Mouse (Mus musculus) intestine, postnatal 0 days (tissue): ENCODE results near the gene Tnfsf12. TPM values are rescaled to one million over a fixed set of nuclear protein-coding genes. Genes with fewer than 3 reads are reported as not detected.

Experiments
- ATAC-seq: fragments of 200-750 bp; cut with Nextera tagmentation; 2 replicates; pipeline ENCODE4 v1.8.0; 2017; ENCODE audit warnings: mild to moderate bottlenecking, moderate TSS enrichment, moderate library complexity
- H3K27ac ChIP-seq: fragments of 300-500 bp; sonication (generic); 2 replicates; pipeline ENCODE4 v1.5.1; 2014; ENCODE audit warnings: mild to moderate bottlenecking, low read depth, low read length, moderate library complexity
- H3K27me3 ChIP-seq: fragments of 300-500 bp; sonication (generic); replicated peaks from 2 replicates; pipeline ENCODE4 v1.6.1; 2014; ENCODE audit warnings: low read length, mixed read lengths; ENCODE audit not compliant: control insufficient read depth, insufficient read depth
- H3K36me3 ChIP-seq: fragments of 300-500 bp; sonication (generic); 2 replicates; pipeline ENCODE4 v1.6.1; 2014; ENCODE audit warnings: mild to moderate bottlenecking, moderate library complexity; ENCODE audit not compliant: control insufficient read depth, insufficient read depth
- H3K4me1 ChIP-seq: fragments of 300-500 bp; sonication (generic); replicated peaks from 2 replicates; pipeline ENCODE4 v1.6.1; 2014; ENCODE audit warnings: antibody characterized with exemption, low read length, mixed read lengths; ENCODE audit not compliant: control insufficient read depth, insufficient read depth
- H3K4me2 ChIP-seq: fragments of 300-500 bp; sonication (generic); replicated peaks from 2 replicates; pipeline ENCODE4 v1.6.1; 2014; ENCODE audit warnings: low read depth, mild to moderate bottlenecking, moderate library complexity
- H3K4me3 ChIP-seq: fragments of 300-500 bp; sonication (generic); 2 replicates; pipeline ENCODE4 v1.5.1; 2014; ENCODE audit warnings: low read depth, low read length
- H3K9ac ChIP-seq: fragments of 300-500 bp; sonication (generic); 2 replicates; pipeline ENCODE4 v1.6.1; 2014; ENCODE audit warnings: mild to moderate bottlenecking, low read depth, low read length
- H3K9me3 ChIP-seq: fragments of 300-500 bp; sonication (generic); 2 replicates; pipeline ENCODE4 v1.6.1; 2016; ENCODE audit warnings: mixed run types; ENCODE audit not compliant: control insufficient read depth
- CTCF ChIP-seq: sonication (generic); IDR thresholded peaks from 2 replicates; pipeline ENCODE4 v1.5.1; 2016; ENCODE audit warnings: low read depth, mild to moderate bottlenecking, control low read depth, antibody characterized with exemption, moderate library complexity
- WGBS: fragments of 180-500 bp; shearing (Covaris S2); extraction: QIAGEN DNeasy Blood & Tissue Kit; methylation state at CpG from one replicate; pipeline ENCODE4 v1.1.7; 2014; 5-methylcytosine and 5-hydroxymethylcytosine counted together
- polyA plus RNA-seq: library from polyadenylated mRNA; unstranded; fragments of >200 nt; fragmentation: Nextera tagmentation; extraction: Ambion mirVana; gene quantifications from 2 replicates; pipeline ENCODE4 v1.2.1, GENCODE M21; 2015

Tnfsf12 gene
- polyA plus RNA-seq, 1 experiment from 2014 or later, result 7.2 TPM

GRCm38 (mm10) chr11:69684128-69684745, 11.4 kb downstream of the Tnfsf12 start:
- Histone ChIP-seq H3K4me2 (peak overlapping the region; percentile 62), H3K27me3 (no peaks in the 10 kb centered on the region), H3K9ac (peak overlapping the region; percentile 31; the same call in 1 of the 2 replicates), H3K27ac (peak overlapping the region; percentile 89), H3K4me1 (peaks cover 12% of the 10 kb centered on the region), H3K36me3 (no peaks in the 10 kb centered on the region; the same call in 1 of the 2 replicates), H3K4me3 (peak overlapping the region; percentile 26), H3K9me3 (no peaks in the 10 kb centered on the region)
- ATAC-seq, result peak; percentile 67
- TF ChIP-seq CTCF, result no peak
- WGBS, result 65% methylated on average over 12 of the region's 12 CpGs

GRCm38 (mm10) chr11:69683576-69683975, 12.1 kb downstream of the Tnfsf12 start:
- Histone ChIP-seq H3K27me3 (no peaks in the 10 kb centered on the region), H3K27ac (peak overlapping the region; percentile 89), H3K36me3 (peaks cover 2% of the 10 kb centered on the region), H3K4me2 (peak overlapping the region; percentile 9), H3K9me3 (no peaks in the 10 kb centered on the region), H3K4me3 (no peak overlapping the region), H3K9ac (no peak overlapping the region), H3K4me1 (peaks cover 12% of the 10 kb centered on the region)
- WGBS, result 55% methylated on average over 7 of the region's 7 CpGs
- ATAC-seq, result no peak
- no peak for TF ChIP-seq CTCF

GRCm38 (mm10) chr11:69682840-69683533, 12.7 kb downstream of the Tnfsf12 start:
- no peak overlapping the region for H3K4me3 ChIP-seq
- no peaks in the 10 kb centered on the region for H3K9me3 ChIP-seq
- no peaks in the 10 kb centered on the region for H3K27me3 ChIP-seq
- peak overlapping the region; percentile 89 for H3K27ac ChIP-seq
- no peak overlapping the region for H3K9ac ChIP-seq
- TF ChIP-seq CTCF, result peak; percentile 97
- H3K4me2 ChIP-seq, result peak overlapping the region; percentile 82
- H3K36me3 ChIP-seq, result peaks cover 7% of the 10 kb centered on the region
- no peak for ATAC-seq
- peaks cover 12% of the 10 kb centered on the region for H3K4me1 ChIP-seq
- WGBS, result 23% methylated on average over 12 of the region's 12 CpGs

GRCm38 (mm10) chr11:69682209-69682839, 13.3 kb downstream of the Tnfsf12 start:
- no peak for ATAC-seq
- 19% methylated on average over 24 of the region's 24 CpGs for WGBS
- Histone ChIP-seq H3K27me3 (no peaks in the 10 kb centered on the region), H3K4me3 (peak overlapping the region; percentile 92), H3K4me2 (peak overlapping the region; percentile 82), H3K4me1 (peaks cover 12% of the 10 kb centered on the region), H3K27ac (peak overlapping the region; percentile 91), H3K9me3 (no peaks in the 10 kb centered on the region), H3K36me3 (peaks cover 14% of the 10 kb centered on the region), H3K9ac (peak overlapping the region; percentile 37; the same call in 1 of the 2 replicates)
- no peak for TF ChIP-seq CTCF

- no peaks in the 10 kb centered on the region for H3K9me3 ChIP-seq
- H3K9ac ChIP-seq, result peak within 1 kb of the TSS; percentile 82
- no peaks in the 10 kb centered on the region for H3K27me3 ChIP-seq
- peaks cover 12% of the 10 kb centered on the region for H3K4me1 ChIP-seq
- peak within 1 kb of the TSS; percentile 92 for H3K4me3 ChIP-seq
- WGBS, result under 1% methylated on average over 77 of the region's 80 CpGs
- peak within 1 kb of the TSS; percentile 82 for H3K4me2 ChIP-seq
- H3K27ac ChIP-seq, result peak within 1 kb of the TSS; percentile 91
- TF ChIP-seq CTCF, result no peak
- peaks cover 22% of the 10 kb centered on the region for H3K36me3 ChIP-seq
- peak; percentile 88 for ATAC-seq
These were observed 14.1 kb downstream of the Tnfsf12 start, which contains the start of gene Senp3 for GRCm38 (mm10) chr11:69681314-69682208. Senp3 (minus strand) TSS chr11:69682084.
